In genomic region chr19:29418661-29419115, GRCm38 (mm10) we compare ENCODE assay signal across 8 mouse cellular contexts. TPM values are rescaled to one million over a fixed set of nuclear protein-coding genes. Genes with fewer than 3 reads are reported as not detected.
DNase-seq lines count a peak whose midpoint lies in the region; ATAC-seq lines count a peak whose summit lies in the region.

No protein-coding gene starts in this region.

- no peaks in the 10 kb centered on the region for H3K9me3 ChIP-seq in midbrain, embryonic 14.5 days (ENCODE audit: control insufficient read depth, low read length)

- no peak overlapping the region for H3K4me3 ChIP-seq in midbrain, embryonic 14.5 days (replicated peaks; ENCODE audit: low read depth, low read length)

- no peak overlapping the region for H3K27ac ChIP-seq in midbrain, embryonic 14.5 days (replicated peaks; ENCODE audit: low read depth, low read length)

- peak; percentile 80 for ATAC-seq in activated CD4-positive, CD25-positive, alpha-beta regulatory T cell, adult 4 months
- ATAC-seq in midbrain, embryonic 14.5 days (ENCODE audit: low FRiP score, low TSS enrichment), result no peak

- WGBS in midbrain, embryonic 14.5 days, result 60% methylated on average over 9 of the region's 9 CpGs

- no peak overlapping the region for H3K4me2 ChIP-seq in midbrain, embryonic 14.5 days (ENCODE audit: low read length)

- H3K9ac ChIP-seq in midbrain, embryonic 14.5 days (replicated peaks; ENCODE audit: low read length), result no peak overlapping the region

- no peaks in the 10 kb centered on the region for H3K36me3 ChIP-seq in midbrain, embryonic 14.5 days (ENCODE audit: control insufficient read depth, insufficient read depth, low read length)

- no peaks in the 10 kb centered on the region for H3K4me1 ChIP-seq in midbrain, embryonic 14.5 days (ENCODE audit: control insufficient read depth, insufficient read depth, low read length)

- peak; percentile 15 for DNase-seq in embryo, embryonic 9.5 days (ENCODE audit: extremely low spot score)
- DNase-seq in liver, result peak; percentile 27
- peak; percentile 81 for DNase-seq in naive thymus-derived CD4-positive, alpha-beta T cell, adult 2 months (ENCODE audit: low read depth)
- DNase-seq in cerebellum, postnatal 4 days (ENCODE audit: low spot score in 2 of 2), result no peak
- no peak for DNase-seq in gastrocnemius, postnatal 25 days
- no peak for DNase-seq in ovary, postnatal 14 days (ENCODE audit: low spot score)
- no peak for DNase-seq in midbrain, embryonic 14.5 days

- no peaks in the 10 kb centered on the region for H3K27me3 ChIP-seq in midbrain, embryonic 14.5 days (ENCODE audit: control insufficient read depth, insufficient read depth, low read length)

RNA-seq across cellular contexts. Expression of gene Pdcd1lg2, which starts 8.0 kb away (rescaled TPM):
- polyA plus RNA-seq in activated CD4-positive, CD25-positive, alpha-beta regulatory T cell, adult 4 months (2017; shearing (Covaris generic)), result 10 to 100 TPM; 17.2 to 23.0 TPM
- not detected for total RNA-seq in gastrocnemius, postnatal 25 days (2021)
- polyA plus RNA-seq in midbrain, embryonic 14.5 days (2014; fragmentation: Nextera tagmentation; extraction: Ambion mirVana), result 0.12 TPM in 1 of 2 replicates, not detected in the other

RNA-seq across cellular contexts. Expression of gene Cd274, which starts 51.4 kb away (rescaled TPM):
- polyA plus RNA-seq in activated CD4-positive, CD25-positive, alpha-beta regulatory T cell, adult 4 months (2017; shearing (Covaris generic)), result 10 to 100 TPM; 37.7 to 48.6 TPM
- under 1 TPM; 0.67 to 0.77 TPM for total RNA-seq in gastrocnemius, postnatal 25 days (2021)
- polyA plus RNA-seq in midbrain, embryonic 14.5 days (2014; fragmentation: Nextera tagmentation; extraction: Ambion mirVana), result 0.36 and 0.66 TPM in 2 replicates

RNA-seq across cellular contexts. Expression of gene Plgrkt, which starts 51.5 kb away (rescaled TPM):
- 100 to 1,000 TPM; 216 to 219 TPM for polyA plus RNA-seq in activated CD4-positive, CD25-positive, alpha-beta regulatory T cell, adult 4 months (2017; shearing (Covaris generic))
- total RNA-seq in gastrocnemius, postnatal 25 days (2021), result 10 to 100 TPM; 13.7 to 15.1 TPM
- 97.2 and 102 TPM in 2 replicates for polyA plus RNA-seq in midbrain, embryonic 14.5 days (2014; fragmentation: Nextera tagmentation; extraction: Ambion mirVana)

Comparison
In these comparisons a context has a peak if more than half of its experiments do, and no peak if none do; other contexts are left out.
1. DNase-seq: peak in embryo, embryonic 9.5 days (single experiment), liver (single experiment) and naive thymus-derived CD4-positive, alpha-beta T cell, adult 2 months (single experiment); none in cerebellum, postnatal 4 days (0 of 2), gastrocnemius, postnatal 25 days (single experiment), ovary, postnatal 14 days (single experiment) and midbrain, embryonic 14.5 days (single experiment).
2. RNA of gene Pdcd1lg2, which starts 8.0 kb away (polyA plus RNA-seq): 17.2 to 23.0 TPM in activated CD4-positive, CD25-positive, alpha-beta regulatory T cell, adult 4 months; 0.12 TPM in midbrain, embryonic 14.5 days; every median in the first group is over 10 times any median in the second.
3. RNA of gene Cd274, which starts 51.4 kb away (polyA plus RNA-seq): 37.7 to 48.6 TPM in activated CD4-positive, CD25-positive, alpha-beta regulatory T cell, adult 4 months; 0.36 to 0.66 TPM in midbrain, embryonic 14.5 days; every median in the first group is over 10 times any median in the second.